Mouse (Mus musculus) spleen, adult 2 months (tissue): ENCODE results near the gene Npsr1.

Source experiments
- CTCF ChIP-seq: fragments of 200-500 bp; IDR thresholded peaks from 2 replicates; pipeline ENCODE4 v1.5.1; 2011; ENCODE audit warnings: mild to moderate bottlenecking, inconsistent platforms; ENCODE audit not compliant: insufficient read depth, insufficient read length, insufficient replicate concordance; ENCODE audit errors: extremely low read depth
- POLR2A ChIP-seq: fragments of 200-500 bp; IDR thresholded peaks from 2 replicates; pipeline ENCODE4 v1.6.1; 2011; ENCODE audit warnings: low read depth, low read length, inconsistent platforms

GRCm38 (mm10) chr9:24217721-24218120 lies 119.9 kb downstream of the Npsr1 start:
- TF ChIP-seq CTCF (no peak), POLR2A (no peak)
